Mouse (Mus musculus) G1E-ER4 (cell line): ENCODE data around the gene Gm4131. TPM values are rescaled to one million over a fixed set of nuclear protein-coding genes. Genes with fewer than 3 reads are reported as not detected.

ENCODE experiments used
- GATA1 ChIP-seq: IDR thresholded peaks from one replicate; pipeline ENCODE4 v1.8.0; 2012; ENCODE audit warnings: low read length, inconsistent platforms
- polyA plus RNA-seq: library from polyadenylated mRNA; stranded (reverse); fragments of >175 nt; gene quantifications from 2 replicates; pipeline ENCODE4 v1.2.3, GENCODE M21; 2012

Gene Gm4131
- polyA plus RNA-seq, 1 experiment: not detected

DNA sequence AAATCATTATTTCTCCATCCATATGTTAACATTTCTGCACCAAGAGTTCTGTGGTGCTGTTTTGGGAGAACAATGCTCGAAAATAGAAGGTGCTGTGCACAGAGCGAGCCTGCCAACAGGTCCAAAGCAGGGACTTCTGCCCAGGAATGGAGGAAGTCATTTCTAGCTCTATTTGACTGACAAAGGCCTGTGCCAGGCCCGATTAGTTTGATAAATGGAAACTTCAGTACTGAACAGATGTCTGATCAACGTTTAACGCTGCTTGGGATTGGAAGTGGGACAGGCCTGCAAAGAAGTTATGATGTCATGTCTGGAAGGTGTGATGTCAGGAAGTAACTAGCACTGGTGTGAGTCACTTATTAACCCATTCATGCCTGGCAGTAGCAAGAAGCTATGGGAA, 73.3 kb downstream of the Gm4131 start:
- no peak for TF ChIP-seq GATA1

DNA sequence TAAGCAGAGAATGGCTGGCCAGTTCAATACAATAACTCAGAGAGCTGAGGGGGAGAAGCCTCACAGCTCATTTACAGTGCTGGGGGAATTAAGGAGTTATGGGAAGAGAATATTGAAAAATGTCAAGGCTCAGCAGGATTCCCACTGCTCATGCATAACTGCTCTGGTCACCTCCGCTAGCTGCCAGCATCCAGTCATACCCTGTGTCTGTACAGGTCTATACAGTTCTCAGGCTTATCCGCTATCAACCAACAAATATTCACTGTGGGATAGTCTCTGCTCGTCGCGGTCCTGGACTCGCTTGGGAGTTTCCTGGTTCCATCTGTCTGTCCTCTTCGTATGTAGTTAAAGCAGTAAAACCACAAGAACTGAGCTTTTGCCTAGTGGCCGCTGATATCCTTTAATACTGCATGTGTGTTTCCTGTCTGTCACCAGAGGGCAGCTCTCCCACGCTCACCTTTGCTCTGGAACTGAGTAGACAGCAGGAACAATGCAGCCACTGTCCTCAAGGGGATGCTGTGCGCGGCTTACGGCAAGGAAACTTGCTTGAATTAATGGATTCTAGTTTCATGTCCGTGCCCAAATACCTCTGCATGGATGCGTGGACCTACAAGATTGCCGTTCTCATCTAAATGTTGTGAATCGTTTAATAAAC, 74.4 kb downstream of the Gm4131 start:
- TF ChIP-seq GATA1: no peak

DNA sequence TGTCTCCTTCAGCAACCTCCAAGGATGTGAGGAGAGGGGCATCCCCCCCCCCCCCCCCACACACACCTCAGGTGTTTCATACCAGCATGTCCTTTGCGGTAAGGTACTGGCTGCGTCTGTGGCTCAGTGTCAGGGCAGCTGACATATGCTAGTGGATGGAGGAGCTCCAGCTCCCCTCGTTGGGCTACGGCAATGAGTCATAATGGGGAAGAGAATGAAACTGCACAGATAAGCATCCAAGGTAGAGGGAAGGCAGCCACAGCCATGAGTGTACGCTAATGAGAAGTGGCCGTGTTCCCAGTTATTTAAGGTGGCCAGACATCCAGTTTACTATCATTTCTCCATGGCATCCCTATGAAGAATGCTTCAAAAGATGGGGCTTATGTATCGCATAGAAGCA, 78.5 kb downstream of the Gm4131 start:
- TF ChIP-seq GATA1: no peak

DNA sequence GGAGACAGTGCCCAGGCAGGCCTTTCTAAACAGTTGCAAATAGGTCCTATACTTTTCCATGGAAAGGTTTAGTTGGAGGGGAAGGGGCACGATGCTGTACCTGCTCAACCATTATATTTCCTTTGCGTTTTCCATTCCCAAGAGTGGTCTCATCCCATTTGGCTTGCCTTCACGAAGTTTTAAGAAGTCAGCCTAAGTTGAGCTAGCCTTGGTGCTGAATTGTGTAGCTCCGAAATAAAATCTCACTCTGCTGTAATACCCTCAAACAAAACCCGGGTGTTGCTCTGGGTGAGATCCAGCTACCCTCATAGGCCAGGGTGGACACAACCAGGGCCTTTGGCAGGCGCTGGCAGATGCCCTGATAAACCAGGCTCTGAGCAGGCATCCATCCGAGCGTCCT, 85.3 kb downstream of the Gm4131 start:
- no peak for TF ChIP-seq GATA1

DNA sequence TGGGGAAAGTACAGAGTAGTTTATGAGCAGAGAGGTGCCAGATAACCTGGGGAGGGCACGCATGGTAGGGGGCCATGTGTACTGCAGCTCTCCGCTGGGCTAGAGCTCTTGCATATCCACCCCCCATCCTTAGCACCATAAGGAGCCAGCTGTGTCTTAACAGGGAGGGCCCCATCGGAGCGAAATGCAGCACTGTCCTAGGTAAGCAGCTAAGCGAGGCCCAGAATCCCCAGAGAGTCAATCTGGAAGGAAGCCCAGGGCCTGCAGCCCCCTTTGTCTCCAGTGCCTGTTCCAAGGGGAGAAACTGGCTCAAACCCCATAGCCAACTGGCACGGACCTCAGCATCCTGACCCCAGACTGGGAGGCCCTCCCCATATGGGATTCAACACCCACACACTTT, 87.3 kb downstream of the Gm4131 start:
- no peak for TF ChIP-seq GATA1

DNA sequence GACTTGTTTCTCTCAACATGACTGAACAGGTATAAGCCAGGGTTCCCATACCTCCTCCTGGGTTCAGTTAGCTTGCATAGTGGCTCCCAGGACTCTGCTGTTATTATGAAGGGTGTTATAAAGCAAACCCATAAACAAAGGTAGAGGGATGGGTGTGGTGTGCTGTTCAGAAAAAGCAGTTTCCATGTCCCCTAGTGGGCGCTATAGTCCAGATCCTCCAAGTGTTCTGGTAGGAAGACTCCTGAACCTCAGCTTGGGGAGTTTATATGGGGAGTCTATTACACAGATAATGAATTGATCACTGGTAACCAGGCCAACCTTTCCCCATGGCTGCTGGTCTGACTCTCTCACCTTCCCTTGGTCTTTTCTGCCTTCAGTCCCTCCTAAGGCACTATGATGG, 92.2 kb downstream of the Gm4131 start:
- no peak for TF ChIP-seq GATA1

DNA sequence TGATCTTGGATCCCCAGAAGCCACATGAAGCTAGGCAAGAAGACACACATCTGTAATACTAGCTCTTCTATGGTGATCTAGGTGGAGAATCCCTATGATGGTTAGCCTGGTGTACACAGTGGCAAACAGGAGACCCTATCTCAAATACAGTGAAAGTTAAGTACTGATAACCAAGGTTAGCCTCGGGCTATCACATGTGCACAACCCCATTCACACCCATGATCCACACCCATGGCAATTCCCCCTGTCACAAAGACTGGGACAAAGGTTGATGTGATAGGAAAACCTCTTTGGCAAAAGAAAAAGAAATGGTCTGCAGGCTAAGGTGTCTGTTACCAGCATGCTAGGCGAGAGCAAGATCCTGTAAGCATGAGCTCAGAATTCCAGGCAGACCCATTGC, 94.7 kb downstream of the Gm4131 start:
- TF ChIP-seq GATA1: no peak

DNA sequence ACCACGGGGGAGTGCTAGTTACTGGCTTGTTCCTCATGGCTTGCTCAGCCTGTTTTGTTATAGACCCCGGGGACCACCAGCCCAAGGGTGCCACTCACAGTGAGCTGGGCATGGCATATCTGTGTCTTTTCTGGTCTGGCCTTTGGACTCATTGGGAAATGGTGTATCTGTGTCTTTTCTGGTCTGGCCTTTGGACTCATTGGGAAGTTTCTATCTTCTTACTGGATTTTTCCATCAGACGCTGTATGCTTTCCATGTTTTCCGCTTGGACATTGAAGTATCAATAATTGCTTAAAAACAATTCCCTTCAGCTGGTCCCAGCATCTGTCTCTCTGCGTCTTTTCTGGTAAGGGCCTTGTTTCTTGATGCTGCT, 98.0 kb downstream of the Gm4131 start:
- TF ChIP-seq GATA1: no peak

DNA sequence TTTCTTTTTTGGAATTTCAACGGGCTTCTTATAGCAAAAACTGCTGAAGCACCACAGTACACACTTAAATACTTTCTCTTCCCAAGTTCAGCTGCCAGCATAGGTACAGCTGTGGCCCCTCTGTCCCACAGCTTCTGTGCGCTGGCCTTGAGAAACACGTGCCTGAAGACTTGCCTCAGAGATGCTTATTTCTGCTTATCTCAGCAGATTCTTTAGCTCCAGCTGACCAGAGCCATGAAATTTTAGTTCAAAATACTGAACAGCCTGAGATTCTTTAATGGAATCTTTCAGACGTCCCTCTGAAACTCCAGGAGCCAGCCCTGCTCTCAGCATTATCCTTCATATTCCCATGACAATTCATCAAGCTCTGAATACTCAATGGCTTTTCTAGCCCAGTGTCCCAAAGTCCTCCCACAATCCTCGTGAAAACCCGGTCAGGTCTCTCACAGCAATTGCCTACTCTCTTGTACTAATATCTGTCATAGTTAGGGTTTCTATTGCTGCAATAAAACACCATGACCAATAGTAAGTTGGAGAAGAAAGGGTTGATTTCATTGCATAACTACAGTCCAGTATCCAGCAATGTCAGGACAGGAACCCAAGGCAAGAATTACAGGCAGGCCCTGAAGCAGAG, 98.5 kb downstream of the Gm4131 start:
- TF ChIP-seq GATA1: no peak

DNA sequence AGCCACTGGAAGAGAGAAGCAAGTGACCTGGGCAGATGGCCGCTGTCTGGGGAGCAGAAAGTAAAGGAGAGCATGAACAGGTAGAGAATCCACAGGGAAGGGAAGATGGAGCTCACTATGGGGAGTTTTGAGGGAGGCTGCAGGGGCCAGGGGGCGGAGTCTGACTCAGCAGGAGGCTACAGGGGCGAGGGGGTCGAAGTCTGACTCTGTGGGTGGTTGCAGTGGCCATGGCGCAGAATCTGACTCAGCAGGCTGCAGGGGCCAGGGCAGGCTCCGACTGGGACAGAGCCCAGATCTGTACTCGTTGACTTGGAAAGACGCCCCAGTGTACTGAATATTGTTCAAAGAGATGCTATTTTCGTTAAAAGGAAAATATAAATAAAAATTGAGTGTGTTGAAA, 101.8 kb downstream of the Gm4131 start:
- no peak for TF ChIP-seq GATA1

DNA sequence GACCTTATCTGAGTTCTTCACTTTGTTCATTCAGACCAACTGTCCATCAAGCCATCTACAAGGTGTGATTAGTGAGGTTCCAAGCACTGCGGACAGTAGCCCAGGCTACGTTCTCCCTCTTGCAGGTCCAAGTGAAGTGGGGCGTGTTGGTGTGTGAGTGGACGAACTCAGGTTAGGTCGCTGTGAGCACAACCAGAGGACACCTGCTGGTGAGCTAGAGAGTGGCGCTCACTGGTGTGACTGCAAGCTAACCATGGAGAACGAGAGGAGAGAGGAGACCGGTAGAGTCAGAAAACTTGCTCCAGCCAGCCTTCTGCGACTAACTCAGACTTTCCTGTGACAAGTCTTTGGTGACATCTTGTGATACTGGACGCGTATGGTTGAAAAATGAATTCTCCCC, 107.2 kb downstream of the Gm4131 start:
- no peak for TF ChIP-seq GATA1

DNA sequence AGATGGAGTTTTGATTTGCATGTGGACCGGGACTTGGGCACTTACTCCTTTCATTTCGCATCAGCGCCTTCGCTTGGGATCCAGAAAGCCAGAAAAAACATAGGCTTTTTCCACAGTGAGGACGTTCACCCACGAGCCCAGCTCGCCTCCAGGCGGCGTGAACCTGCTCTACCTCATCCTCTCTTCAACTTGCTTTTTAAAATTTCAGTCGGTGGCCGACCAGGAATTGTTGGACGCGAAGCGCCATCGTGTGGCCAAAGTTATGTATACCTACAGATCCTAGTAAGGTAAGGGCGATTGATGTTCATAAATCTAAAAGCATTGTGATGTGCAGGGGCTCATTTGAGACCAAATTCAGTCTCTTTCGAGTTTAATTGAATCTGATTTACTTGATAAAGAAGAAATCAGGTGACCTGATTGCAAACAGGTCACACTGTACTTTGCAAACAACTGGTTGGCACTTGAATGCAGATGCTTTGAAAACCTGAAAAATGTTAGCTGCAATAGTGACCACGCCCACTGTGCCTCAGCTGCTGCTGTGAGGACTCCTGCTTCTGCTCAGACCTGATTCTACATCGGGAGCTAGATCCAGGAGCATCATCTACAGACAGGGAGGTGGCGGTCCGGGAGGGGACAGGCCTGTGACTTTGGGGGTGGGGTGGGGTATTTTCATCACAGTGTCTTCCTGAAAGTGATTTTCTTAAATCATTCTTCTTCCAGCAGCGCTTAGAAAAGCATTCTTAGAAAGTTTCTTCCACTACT, 109.1 kb downstream of the Gm4131 start:
- TF ChIP-seq GATA1: no peak

DNA sequence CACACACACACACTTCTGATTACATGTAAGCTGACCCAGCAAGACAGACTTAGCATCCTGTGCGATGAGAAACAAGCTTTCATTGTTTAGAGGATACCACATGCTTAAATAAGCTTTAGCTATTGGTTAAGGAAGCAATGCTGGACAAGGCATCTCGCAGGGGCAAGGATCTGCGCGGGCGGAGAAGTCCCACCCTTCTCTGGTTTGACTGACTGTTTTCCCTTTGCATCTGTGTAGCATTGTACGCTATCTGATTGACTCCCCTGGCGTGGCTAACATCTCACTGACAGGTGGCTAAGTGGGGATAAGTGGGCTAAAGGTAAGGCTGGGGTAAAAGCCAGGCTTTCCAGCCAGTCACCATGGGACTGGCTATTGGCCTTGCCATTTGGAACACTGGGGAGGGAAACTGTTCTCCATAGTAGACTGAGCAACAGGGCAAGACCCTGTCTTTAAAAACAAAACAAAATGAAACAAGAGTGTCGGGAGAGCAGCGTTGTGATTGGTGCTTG, 110.4 kb downstream of the Gm4131 start, which contains the start of gene Gucy1b2:
Gucy1b2 (minus strand) TSS at position 51 of the 509 bp plus-strand sequence.
- no peak for TF ChIP-seq GATA1

DNA sequence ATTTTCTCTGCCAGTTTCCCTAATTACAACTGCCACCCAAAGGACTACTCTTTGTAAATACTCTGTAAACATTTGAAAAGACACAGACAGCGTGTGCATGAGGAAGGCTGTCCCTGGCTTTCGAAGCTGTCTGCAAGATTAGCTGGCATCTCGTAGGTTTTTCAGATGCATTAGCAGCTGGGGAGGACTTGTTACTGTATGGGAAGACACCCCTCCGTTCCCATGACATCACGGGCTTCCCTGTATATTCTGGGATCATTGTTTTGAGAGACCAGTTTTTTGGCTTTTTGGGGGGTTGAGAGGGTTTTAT, 111.2 kb downstream of the Gm4131 start:
- TF ChIP-seq GATA1: no peak

DNA sequence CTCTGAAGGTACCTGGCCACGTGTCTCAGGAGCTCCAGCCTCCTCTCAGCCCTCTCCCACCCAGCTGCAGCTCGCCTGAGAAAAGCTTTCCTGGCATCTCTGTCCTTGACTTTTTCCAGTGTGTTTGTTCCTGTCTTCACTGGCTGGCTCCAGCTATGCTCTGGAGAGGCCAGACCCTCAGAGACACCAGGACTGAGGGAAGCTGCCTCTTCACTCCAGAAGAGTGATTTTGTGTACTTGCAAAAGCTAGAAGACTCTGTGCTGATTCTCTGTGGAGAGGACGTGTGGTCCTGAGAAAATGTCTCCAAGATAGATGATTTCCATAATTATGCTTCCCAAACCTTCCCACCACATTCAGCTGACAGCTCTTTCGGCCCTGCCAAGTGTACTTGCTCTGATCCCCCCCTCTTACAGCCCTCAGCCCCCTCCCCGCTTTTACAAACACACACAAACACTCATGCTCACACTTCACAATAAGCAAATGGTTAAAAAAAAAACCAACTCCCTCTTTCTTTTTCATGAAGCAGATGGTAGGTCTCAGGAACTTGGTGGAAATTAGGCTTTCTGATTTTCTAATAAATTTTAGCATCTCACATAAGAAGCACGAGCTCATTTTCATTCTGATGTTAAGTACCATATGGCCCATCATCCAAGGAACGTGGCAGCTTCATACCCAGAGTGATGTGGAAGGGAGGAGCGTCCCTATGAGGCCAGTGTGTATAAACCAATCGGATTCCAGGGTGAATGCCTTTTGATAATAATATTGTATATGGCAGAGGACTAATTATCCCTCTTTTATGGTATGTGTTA, 111.8 kb downstream of the Gm4131 start:
- TF ChIP-seq GATA1: no peak

DNA sequence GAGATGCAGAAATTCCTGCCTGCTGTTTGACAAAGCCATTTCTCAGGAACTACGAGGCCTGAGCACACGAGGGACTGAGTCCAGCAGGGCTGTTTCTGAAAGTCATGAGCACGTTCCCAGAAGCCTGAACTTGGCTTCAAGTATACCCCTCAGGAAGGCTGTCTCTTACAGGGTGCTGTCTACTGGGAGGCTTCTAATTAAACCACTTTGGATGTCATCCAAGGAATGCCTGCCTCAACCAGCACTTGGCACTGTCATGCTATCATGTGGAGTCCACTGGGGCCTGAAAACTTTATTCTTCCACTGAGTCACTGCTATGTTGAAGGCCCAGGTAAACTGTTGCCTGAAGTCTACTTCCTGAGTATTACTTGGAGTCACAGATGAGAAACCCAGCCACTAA, 112.6 kb downstream of the Gm4131 start:
- TF ChIP-seq GATA1: no peak

DNA sequence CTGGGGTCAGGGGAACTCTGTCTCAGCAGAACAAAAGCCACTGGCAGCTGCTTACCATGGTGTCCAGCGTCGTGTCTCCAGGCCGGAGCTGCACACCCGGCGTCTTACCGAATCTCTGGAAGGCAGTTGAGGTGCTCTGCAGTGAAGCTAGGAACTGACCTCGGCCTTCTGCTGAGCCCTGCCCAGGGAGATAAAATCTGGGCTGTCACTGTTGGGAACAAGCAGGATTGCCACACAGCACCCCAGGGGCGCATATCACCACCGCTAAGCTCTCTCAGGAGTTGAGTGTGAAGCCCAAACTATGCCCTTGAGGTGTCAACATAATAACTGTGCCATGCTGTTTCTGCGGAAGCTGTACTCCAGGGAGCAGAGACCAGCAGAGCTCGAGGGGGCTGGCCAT, 113.4 kb downstream of the Gm4131 start:
- TF ChIP-seq GATA1: no peak
